Mouse (Mus musculus): ENCODE measurements at regions not wholly inside any gene's neighbourhood (a gene's known extent, or its start where the extent isn't known, plus 50 kb on each side); places are given as distances from the start of the nearest gene placed in this dataset.

GRCm38 (mm10) chr5:149947491-149947890 lies 71.0 kb upstream of the Rxfp2 start:
- no peak for TF ChIP-seq POLR2A (IDR thresholded peaks at IDR 0.05; ENCODE audit: insufficient read depth, low read depth, low read length)
- no peak for TF ChIP-seq CTCF (IDR thresholded peaks at IDR 0.05; ENCODE audit: insufficient read depth, low read depth, low read length)

All from olfactory bulb, adult 2 months (tissue).